Mouse (Mus musculus): Measurements from ENCODE around the gene En2. TPM values are rescaled to one million over a fixed set of nuclear protein-coding genes. Genes with fewer than 3 reads are reported as not detected.

En2 gene
- not detected in 2 replicates for polyA plus RNA-seq (2015; fragmentation: Nextera tagmentation; extraction: Ambion mirVana)

GRCm38 (mm10) chr5:28165358-28166255 lies at the start of gene En2:
Gene En2 (plus strand): TSS chr5:28165694.
- Histone ChIP-seq H3K4me3 (replicated peaks) (peak within 1 kb of the TSS; percentile 44), H3K27me3 (replicated peaks) (peaks cover 92% of the 10 kb centered on the region), H3K4me1 (replicated peaks) (peaks cover 30% of the 10 kb centered on the region), H3K36me3 (no peaks in the 10 kb centered on the region), H3K27ac (no peak within 1 kb of the TSS), H3K9ac (no peak within 1 kb of the TSS), H3K9me3 (no peaks in the 10 kb centered on the region), H3K4me2 (replicated peaks) (peak within 1 kb of the TSS; percentile 98)
- under 1% methylated on average over 102 of the region's 113 CpGs for WGBS
- peak; percentile 60 for ATAC-seq

DNA sequence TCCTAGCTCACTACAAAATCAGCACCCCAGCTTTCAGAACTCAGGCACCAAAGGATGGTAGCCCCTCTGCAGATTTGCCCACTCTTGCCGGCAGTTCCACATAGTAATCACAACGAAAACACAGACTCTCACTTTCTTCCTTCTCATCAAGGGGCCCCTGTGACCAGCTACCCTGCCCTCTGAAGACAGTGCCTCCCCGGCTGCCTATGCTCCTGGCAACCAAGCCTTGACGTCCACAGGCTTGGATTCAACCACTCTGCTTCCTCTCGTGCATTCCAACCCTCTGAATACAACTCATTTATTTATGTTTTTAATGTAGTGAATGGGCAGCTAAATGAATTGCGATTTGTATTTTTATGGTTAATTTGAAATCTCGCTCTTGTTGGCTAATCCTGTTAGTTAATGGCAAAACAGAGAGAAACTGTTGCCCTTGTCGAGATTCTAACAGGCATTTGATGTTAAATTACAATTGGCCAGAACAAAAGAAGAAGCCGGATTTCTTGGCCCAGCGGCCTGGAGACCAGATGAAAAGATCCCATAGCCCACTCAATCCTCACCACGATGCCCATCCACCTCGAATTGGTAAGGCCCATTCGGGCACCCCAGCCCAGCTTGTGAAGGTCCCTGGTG lies 48.1 kb upstream of the En2 start:
- Histone ChIP-seq H3K4me3 (replicated peaks) (no peak overlapping the region), H3K36me3 (no peaks in the 10 kb centered on the region), H3K9ac (no peak overlapping the region), H3K9me3 (no peaks in the 10 kb centered on the region), H3K27me3 (replicated peaks) (peaks cover 61% of the 10 kb centered on the region), H3K4me2 (replicated peaks) (no peak overlapping the region), H3K4me1 (replicated peaks) (0 out of 2 replicates have a peak, but pooled peaks cover 4% of the 10 kb centered on the region), H3K27ac (no peak overlapping the region)
- ATAC-seq: no peak
- 6% methylated on average over 13 of the region's 13 CpGs for WGBS

GRCm38 (mm10) chr5:28117882-28118530 lies 47.5 kb upstream of the En2 start:
- WGBS: under 1% methylated on average over 30 of the region's 30 CpGs
- Histone ChIP-seq H3K4me3 (replicated peaks) (peak overlapping the region; percentile 22), H3K9ac (no peak overlapping the region), H3K27me3 (replicated peaks) (peaks cover 65% of the 10 kb centered on the region), H3K4me1 (replicated peaks) (0 out of 2 replicates have a peak, but pooled peaks cover 4% of the 10 kb centered on the region), H3K4me2 (replicated peaks) (peak overlapping the region; percentile 58), H3K27ac (no peak overlapping the region), H3K36me3 (no peaks in the 10 kb centered on the region), H3K9me3 (no peaks in the 10 kb centered on the region)
- no peak for ATAC-seq

DNA sequence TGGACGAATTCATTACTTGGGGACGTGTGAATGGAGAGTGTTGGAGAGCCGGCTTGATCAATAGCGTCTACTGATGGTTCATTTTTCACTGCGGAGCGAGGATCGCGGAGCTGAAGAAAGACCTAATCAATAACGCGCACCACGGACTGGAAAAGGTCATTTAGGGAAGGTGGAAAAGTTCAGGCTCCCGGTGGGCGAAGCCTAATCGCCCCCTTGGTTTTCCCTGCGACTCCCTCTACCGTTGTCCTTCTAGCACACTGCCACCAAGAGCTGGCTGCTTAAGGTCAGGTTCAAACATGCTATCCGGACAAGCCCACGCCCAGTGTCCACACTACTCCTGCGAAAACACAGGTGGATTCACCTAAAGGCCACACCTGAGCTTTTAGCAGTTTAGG lies 47.0 kb upstream of the En2 start:
- WGBS: under 1% methylated on average over 19 of the region's 19 CpGs
- ATAC-seq: no peak
- Histone ChIP-seq H3K4me3 (replicated peaks) (peak overlapping the region; percentile 22), H3K9ac (no peak overlapping the region), H3K4me2 (replicated peaks) (peak overlapping the region; percentile 58), H3K36me3 (no peaks in the 10 kb centered on the region), H3K9me3 (no peaks in the 10 kb centered on the region), H3K27me3 (replicated peaks) (peaks cover 70% of the 10 kb centered on the region), H3K4me1 (replicated peaks) (0 out of 2 replicates have a peak, but pooled peaks cover 6% of the 10 kb centered on the region), H3K27ac (no peak overlapping the region)

- H3K9me3 ChIP-seq: no peaks in the 10 kb centered on the region
- H3K27me3 ChIP-seq (replicated peaks): peaks cover 77% of the 10 kb centered on the region
- no peak for ATAC-seq
- WGBS: 31% methylated on average over 3 of the region's 3 CpGs
- H3K36me3 ChIP-seq: no peaks in the 10 kb centered on the region
- H3K4me3 ChIP-seq (replicated peaks): no peak overlapping the region
- 0 out of 2 replicates have a peak, but pooled peaks cover 7% of the 10 kb centered on the region for H3K4me1 ChIP-seq (replicated peaks)
- H3K4me2 ChIP-seq (replicated peaks): no peak overlapping the region
- H3K9ac ChIP-seq: no peak overlapping the region
- H3K27ac ChIP-seq: no peak overlapping the region
These were observed 45.9 kb upstream of the En2 start for GRCm38 (mm10) chr5:28119576-28119975.

DNA sequence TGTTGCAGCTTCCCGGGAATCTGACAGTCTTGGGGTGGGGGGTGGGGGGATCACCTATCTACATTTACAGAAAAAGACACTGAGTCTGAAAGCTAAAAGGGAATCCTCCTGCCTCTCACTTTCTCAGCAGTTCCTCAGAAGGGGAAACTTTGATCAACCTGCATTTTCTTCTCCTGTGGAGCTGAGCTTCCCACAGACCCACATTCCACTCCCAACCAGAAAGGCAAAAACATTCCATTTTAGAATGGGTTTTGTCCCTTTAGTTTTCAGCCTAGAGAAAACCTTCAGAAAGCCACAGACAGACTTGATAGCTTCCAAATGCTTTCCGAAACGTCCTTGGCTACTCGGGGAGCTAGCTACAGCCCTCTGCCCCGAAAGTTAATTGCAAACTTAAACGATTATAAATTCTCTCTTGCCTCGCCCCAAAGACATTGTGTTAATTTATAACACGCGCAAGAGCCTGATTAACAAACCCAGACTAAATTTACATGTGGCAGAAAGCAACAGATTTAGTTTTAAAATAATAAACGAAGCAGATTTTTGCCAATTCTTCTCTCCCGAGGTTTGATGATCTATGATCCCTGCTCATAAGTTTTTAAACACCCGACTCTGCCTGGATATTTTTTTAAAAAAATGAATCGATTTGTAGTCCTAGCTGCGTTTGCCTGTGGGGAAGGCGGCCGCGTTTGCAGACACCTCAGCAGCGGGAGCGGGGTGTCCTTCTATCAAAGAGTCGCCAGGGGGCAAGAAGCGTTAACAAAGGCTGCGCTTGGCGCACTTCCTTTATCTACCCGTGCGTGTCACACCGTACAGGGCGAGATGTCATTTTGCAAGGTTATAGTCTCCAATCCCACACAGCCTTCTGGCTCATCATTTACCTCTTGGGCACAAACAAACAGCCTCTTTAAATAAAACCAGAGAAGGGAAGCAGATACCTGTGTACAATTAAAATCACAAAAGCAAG lies 42.7 kb upstream of the En2 start:
- Histone ChIP-seq H3K36me3 (no peaks in the 10 kb centered on the region), H3K4me1 (replicated peaks) (0 out of 2 replicates have a peak, but pooled peaks cover 7% of the 10 kb centered on the region), H3K27ac (no peak overlapping the region), H3K9ac (no peak overlapping the region), H3K27me3 (replicated peaks) (peaks cover 92% of the 10 kb centered on the region), H3K9me3 (no peaks in the 10 kb centered on the region), H3K4me2 (replicated peaks) (0 out of 2 replicates have a peak overlapping the region, but pooled peaks have one; percentile 2), H3K4me3 (replicated peaks) (no peak overlapping the region)
- 1% methylated on average over 27 of the region's 27 CpGs for WGBS
- ATAC-seq: peak; percentile 89

DNA sequence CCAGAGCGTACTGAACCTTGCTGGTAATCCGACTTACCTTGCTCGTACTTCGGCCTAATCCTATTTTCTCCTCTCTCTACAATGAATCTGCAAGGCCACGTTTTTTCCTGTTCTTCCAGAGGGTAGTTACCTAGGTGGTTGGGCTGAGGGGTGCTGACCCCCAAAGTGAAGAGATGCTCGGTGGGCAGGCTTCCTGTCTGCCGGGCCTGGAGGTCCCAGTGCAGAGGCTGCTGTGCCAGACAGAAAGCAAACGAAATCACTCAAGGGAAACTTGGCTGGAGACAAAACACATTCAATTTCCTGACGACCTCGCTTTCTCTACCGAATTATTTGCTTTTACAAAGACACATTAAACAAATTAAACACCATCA lies 42.1 kb upstream of the En2 start:
- 3% methylated on average over 11 of the region's 11 CpGs for WGBS
- no peak overlapping the region for H3K9ac ChIP-seq
- H3K4me3 ChIP-seq (replicated peaks): no peak overlapping the region
- 0 out of 2 replicates have a peak overlapping the region, but pooled peaks have one; percentile 2 for H3K4me2 ChIP-seq (replicated peaks)
- H3K36me3 ChIP-seq: no peaks in the 10 kb centered on the region
- no peak overlapping the region for H3K27ac ChIP-seq
- no peak for ATAC-seq
- H3K4me1 ChIP-seq (replicated peaks): 0 out of 2 replicates have a peak, but pooled peaks cover 3% of the 10 kb centered on the region
- H3K27me3 ChIP-seq (replicated peaks): peaks cover 92% of the 10 kb centered on the region
- no peaks in the 10 kb centered on the region for H3K9me3 ChIP-seq

DNA sequence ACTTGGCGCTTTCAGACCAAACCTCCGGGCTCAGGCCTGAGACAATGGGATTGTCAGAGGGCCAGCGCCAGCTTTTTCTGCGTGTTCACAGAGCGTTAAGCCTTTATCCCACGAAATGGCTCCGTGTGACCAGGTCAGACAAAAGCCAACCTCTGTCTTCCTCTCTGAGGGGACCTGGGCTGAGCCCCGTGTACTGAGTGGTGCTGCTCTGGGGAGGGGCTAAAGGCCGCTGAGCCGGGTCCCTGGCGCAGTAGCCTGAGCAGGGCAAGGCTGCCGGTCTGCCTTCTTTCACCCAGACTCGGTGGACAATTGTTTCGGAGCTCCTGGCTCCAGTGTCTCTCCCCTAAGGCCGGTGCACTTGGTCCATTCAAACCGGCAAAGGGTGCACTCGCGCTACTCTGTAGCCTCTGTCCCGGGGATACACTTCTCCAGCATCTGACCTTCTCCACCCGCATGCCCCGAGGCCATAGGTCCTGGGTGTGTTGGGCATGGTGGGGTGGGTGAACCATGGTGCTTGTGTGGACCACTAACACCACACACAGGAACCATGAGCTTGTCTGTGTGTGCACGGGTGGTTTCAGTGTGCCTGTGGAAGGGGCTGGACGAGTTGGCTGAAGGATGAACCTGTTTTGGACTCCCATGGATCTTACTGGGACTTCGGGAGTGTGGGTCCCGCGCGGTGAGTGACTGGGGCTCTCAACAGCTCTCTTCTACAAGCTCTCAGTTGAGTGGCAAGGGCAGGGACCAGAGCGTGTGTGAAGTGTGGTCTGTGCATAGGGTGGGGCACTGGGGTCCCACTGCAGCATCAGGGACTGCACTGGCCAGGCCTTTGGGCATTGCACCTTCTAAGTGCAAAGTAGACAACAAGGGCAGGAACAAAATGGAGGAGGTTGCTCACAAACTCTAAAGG lies 40.9 kb upstream of the En2 start:
- 6% methylated on average over 28 of the region's 28 CpGs for WGBS
- Histone ChIP-seq H3K27ac (no peak overlapping the region), H3K9me3 (no peaks in the 10 kb centered on the region), H3K4me3 (replicated peaks) (no peak overlapping the region), H3K4me1 (replicated peaks) (0 out of 2 replicates have a peak, but pooled peaks cover 3% of the 10 kb centered on the region), H3K27me3 (replicated peaks) (peaks cover 86% of the 10 kb centered on the region), H3K9ac (no peak overlapping the region), H3K36me3 (no peaks in the 10 kb centered on the region), H3K4me2 (replicated peaks) (no peak overlapping the region)
- no peak for ATAC-seq

- no peak overlapping the region for H3K4me2 ChIP-seq (replicated peaks)
- H3K27ac ChIP-seq: no peak overlapping the region
- H3K4me3 ChIP-seq (replicated peaks): no peak overlapping the region
- H3K9me3 ChIP-seq: no peaks in the 10 kb centered on the region
- no peaks in the 10 kb centered on the region for H3K4me1 ChIP-seq (replicated peaks)
- H3K36me3 ChIP-seq: no peaks in the 10 kb centered on the region
- peaks cover 68% of the 10 kb centered on the region for H3K27me3 ChIP-seq (replicated peaks)
- WGBS: 19% methylated on average over 1 of the region's 1 CpGs
- no peak for ATAC-seq
- H3K9ac ChIP-seq: no peak overlapping the region
These were observed 36.6 kb upstream of the En2 start for GRCm38 (mm10) chr5:28128851-28129250.

DNA sequence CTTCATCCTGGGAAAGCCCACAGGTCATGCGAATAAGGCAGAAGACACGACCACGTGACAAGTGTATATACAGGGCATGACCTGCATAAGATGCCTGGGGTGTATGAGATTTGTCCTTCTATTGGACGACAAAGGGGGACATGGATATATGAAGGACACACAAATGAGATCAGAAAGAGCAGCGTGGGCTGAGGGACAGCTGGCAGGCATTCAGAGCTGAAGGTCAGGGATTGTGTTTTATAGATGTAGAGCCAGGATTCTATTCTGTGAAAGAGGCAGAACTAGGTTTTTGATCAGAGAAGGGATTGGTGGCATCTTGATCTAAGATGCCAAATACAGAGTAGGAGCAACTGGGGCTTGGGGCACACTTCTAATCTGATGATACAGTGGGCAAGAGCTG lies 33.3 kb upstream of the En2 start:
- ATAC-seq: no peak
- Histone ChIP-seq H3K27ac (no peak overlapping the region), H3K9me3 (no peaks in the 10 kb centered on the region), H3K27me3 (replicated peaks) (peaks cover 40% of the 10 kb centered on the region), H3K4me1 (replicated peaks) (no peaks in the 10 kb centered on the region), H3K9ac (no peak overlapping the region), H3K36me3 (no peaks in the 10 kb centered on the region), H3K4me2 (replicated peaks) (no peak overlapping the region), H3K4me3 (replicated peaks) (no peak overlapping the region)
- WGBS: 82% methylated on average over 5 of the region's 5 CpGs

DNA sequence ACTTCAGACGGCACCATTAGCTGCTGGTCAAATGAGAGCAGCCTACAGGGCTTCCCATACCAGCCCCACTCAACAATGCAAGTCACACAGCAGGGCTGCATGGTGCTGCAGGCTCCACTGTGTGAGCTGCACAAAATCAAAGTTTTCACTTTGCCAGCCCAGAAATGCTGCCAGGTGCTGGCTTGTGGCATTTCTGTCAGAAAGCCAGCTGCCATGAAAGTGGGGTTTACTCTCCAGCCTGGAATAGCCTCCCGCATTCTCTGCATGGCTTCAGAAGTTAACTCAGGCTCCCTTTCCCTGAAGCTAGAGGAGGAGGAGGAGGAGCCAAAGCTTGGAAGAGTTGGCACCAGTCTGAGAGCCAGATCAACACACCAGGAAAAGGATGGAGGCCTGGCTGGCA lies 29.1 kb upstream of the En2 start:
- WGBS: 44% methylated on average over 2 of the region's 2 CpGs
- ATAC-seq: no peak
- H3K36me3 ChIP-seq: no peaks in the 10 kb centered on the region

More for the DNA sequence above, 29.1 kb upstream of the En2 start:
- no peak overlapping the region for H3K9ac ChIP-seq
- H3K9me3 ChIP-seq: no peaks in the 10 kb centered on the region
- H3K27ac ChIP-seq: no peak overlapping the region
- peaks cover 21% of the 10 kb centered on the region for H3K27me3 ChIP-seq (replicated peaks)
- H3K4me1 ChIP-seq (replicated peaks): no peaks in the 10 kb centered on the region
- no peak overlapping the region for H3K4me3 ChIP-seq (replicated peaks)
- H3K4me2 ChIP-seq (replicated peaks): no peak overlapping the region

Data from intestine, embryonic 15.5 days (tissue).